Mouse (Mus musculus) kidney, adult 2 months (tissue): ENCODE measurements around the gene Msl2.

ENCODE experiments used
- CTCF ChIP-seq: fragments of 200-500 bp; conservative IDR thresholded peaks from 2 replicates; pipeline ENCODE4 v1.5.1; 2011; ENCODE audit warnings: low read depth, mild to moderate bottlenecking, control low read depth, low read length, moderate library complexity, mixed read lengths; ENCODE audit not compliant: insufficient read depth, insufficient read length
- POLR2A ChIP-seq: fragments of 200-500 bp; IDR thresholded peaks from one replicate; pipeline ENCODE4 v1.6.1; 2011; ENCODE audit warnings: low read depth, low read length, control low read depth

GRCm38 (mm10) chr9:101074332-101075021, 576 bp downstream of the Msl2 start:
- TF ChIP-seq CTCF (no peak), POLR2A (peak; percentile 27)
